Mouse (Mus musculus) cerebellum, adult 9-11 months (tissue): ENCODE data around the gene Luzp1.

Source experiments
- DNase-seq: peaks from one replicate; pipeline ENCODE4 v3.0.0; 2022

The Luzp1 gene

DNA sequence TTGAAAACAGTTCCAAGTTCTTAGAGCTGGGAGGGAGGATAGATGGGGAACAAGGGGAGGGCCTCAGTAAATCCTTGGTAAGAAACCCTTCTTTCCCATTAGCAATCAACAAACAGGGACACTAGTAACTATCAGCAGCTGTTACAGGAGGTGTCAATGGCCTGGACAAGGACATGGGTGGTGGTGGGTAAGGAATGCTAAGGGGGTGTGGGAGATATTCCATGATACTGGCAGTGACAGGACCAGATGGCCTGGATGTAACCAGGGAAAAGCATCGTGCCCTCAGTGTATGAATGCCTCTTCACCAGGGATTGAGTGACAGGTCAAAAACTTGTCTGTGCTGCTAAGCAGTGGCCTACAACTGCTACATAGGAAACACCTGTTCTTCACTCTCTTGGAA, 83.5 kb downstream of the Luzp1 start:
- DNase-seq = no peak

DNA sequence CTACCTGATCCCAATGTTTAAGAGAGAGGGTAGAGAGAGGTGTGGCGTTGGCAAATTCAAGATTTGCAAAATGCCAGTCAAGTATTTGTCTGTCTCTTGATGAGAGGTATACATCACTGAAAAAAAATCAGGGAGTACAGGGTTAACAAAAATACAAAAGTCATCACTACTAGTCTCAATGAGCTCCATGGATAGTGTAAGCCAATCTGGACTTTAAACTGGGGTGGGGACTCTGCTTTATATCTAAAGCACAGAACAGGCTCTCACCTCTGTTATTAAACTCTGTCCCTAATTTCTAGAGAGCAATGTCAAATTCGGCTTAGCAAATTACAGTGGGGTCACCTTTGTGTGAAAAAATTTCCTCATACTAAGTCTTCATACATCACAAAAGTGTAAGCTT, 88.1 kb downstream of the Luzp1 start:
- DNase-seq = no peak

DNA sequence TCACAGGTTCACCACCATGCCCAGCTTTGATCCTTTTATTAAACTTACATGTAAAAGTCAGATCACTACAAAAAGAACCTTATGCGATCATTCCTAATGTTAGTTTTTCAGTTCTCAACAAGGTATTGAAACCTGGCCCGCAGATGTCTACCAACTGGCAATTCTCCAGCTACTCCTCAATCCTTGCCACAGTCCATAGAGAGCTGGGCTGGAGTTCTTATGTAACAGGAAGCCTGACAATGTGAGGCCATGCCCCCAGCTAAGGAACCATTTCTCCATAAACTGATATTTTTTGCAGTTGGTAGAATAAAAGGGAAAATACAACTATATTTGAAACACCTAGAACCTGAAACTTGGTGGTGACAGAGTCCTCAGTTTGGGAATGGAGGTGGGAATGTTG, 90.1 kb downstream of the Luzp1 start:
- DNase-seq = no peak

DNA sequence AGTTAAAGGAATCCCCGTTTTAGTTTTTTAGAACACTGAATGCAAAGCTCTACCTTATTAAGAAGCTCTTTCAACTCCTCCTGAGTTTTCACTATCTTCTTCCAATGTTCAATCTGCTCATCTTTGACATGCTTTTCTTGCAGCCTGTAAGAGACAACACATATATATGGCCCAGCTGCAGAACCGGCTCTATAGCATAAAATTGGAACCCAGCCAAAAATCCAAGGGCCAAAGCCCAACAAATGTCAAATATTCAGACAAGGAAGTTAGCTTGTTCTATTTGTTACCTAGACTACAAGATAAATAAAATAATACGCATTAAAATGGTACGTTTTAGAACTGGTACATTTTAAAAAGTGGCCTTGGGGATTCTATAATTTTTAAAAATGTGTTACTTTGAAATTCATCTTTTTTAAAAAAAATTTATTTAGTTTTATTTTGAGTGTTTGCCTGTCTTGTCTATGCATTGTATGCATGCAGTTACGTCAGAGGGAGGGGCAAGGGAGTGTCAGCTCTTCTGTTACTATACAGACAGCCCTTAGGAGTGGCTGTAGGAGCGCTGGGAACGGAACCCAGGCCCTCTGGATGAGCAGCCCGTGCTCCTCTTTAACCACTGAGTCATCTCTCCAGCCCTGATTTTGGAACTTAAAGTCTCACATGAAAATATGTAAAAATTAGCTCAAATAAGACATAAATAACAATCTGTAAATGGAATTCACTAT, 90.9 kb downstream of the Luzp1 start:
- DNase-seq = no peak

DNA sequence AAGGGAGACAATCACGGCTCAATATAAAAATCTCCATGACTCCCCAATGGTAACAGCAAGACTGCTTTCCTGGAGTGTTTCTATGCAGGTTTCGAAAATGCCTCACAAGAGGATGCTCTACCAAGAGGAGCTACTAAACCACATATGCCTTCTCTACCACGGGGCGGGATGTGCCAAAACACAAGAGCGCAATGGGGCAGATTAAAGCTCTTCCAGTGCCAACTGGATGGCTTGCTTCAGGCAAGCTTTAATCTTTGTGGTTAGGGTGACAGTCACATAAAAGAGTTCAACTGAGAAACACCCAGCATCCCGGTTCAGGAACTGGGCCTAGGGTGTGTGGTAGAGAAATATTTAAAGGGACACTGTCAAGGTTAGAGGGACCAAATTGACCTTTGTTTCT, 93.2 kb downstream of the Luzp1 start:
- DNase-seq = peak; percentile 57

DNA sequence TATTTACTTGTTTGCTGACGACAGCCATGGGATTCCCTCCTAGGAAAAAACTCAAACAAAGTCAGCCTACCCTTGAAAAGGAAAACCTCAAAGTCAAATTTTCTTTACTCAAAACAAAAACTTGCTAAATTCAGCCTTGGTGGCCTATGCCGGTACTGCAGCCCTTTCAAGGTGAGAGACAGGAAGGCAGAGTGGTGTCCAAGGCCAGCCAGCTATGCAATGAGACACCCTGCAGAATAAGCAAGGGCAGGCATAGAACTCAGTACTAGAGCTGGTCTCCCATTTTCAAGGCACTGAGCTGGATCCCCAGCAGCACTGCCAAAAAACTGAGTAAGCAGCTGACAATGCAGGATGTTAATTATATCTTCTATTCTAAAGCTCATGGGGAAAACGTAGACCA, 99.1 kb downstream of the Luzp1 start:
- no peak for DNase-seq

DNA sequence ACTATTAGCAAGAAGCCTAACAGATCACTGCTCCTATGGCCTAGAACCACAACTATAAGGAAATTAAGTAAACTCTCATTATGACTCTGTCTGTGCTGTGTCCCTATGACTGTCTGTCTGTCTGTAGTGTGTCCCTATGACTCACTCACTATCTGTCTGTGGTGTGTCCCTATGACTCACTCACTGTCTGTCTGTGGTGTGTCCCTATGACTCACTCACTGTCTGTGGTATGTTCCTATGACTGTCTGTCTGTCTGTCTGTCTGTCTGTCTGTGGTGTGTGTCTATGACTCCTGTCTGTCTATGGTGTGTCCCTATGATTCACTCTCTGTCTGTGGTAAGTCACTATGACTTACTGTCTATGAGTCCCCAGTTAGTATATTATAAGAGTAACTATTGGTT, 100.4 kb downstream of the Luzp1 start:
- DNase-seq = no peak

DNA sequence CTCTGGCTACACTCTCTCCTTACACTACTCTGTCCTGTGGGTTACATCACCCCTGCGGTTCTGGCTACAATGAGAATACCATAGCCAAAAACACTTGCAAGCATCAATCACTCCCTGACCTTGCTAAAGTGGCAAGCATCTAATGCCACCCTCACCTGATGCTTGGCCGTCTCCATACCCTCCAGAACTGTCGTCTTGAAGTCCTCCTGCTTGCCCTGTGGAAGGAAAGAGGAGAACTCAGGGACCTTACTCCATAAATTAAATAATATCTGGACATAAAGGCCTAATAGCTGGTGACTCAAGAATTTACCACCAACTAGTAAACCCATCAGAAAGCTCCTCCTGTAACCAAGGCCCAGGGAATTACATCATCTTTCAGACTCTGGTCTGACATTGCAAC, 112.3 kb downstream of the Luzp1 start:
- no peak for DNase-seq

DNA sequence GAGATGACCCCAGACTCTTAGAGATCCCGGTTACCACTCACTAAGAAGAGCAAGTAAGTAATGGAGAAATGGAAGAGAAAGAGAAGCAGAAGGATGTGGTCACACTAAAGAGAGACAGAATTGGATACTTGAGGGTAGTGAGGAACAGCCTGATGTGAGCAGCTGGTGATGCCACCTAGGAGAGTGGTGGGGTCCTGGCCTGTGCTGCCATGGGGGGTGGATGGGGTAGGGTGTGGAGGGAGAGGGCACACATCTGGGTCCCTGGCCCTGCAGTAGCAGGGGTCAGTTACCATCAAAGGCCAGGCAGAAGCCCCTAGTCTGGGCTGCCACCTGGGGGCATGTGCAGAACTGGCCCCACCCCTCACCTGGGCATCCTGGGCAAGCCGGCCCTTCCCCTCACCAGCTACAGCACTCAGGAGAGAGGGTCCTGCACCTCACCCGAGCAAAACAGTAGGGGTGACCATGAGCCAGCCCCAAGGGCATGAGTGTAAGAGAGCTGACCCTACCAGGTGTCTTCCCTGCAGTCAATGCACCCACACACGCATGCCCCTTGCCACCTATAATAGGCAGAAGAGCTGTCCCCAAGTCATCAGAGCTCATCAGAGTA, 117.8 kb downstream of the Luzp1 start:
- no peak for DNase-seq

DNA sequence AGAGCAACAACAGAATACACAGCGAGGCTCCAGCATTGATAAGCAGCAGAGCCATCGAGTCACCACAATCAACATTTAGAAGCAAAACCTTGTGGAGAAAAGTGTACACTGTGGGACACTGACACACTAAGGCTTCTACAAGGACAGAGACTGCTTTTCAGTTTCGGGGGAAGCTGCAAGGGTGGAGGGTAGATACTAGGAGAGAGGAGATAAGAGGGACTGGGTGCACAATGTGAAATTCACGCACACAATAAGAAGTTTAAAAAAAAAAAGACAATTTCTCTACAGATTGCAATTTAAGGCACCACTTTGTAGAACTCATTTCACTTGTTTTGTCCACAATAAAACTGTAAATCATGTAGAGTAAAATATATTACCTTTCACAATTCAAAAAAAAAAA, 118.4 kb downstream of the Luzp1 start:
- no peak for DNase-seq

DNA sequence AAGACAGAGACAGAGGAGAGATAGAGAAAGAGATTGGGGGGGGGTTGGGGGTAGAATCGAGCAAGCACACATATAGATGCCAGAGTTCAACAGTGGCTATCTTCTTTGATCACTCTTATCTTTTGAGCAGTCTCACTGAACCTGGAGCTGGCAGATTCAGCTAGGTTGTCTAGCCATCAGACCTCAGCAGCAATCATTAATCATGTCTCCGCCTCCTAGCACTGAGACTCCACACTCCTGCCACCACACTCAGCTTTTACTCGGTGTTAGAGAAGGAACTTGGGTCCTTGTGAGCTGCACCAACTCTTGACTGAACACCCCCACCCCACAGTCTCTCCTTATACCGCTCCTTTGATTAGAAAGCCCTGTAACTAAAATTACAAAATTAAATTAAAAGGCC, 122.5 kb downstream of the Luzp1 start:
- DNase-seq = no peak

DNA sequence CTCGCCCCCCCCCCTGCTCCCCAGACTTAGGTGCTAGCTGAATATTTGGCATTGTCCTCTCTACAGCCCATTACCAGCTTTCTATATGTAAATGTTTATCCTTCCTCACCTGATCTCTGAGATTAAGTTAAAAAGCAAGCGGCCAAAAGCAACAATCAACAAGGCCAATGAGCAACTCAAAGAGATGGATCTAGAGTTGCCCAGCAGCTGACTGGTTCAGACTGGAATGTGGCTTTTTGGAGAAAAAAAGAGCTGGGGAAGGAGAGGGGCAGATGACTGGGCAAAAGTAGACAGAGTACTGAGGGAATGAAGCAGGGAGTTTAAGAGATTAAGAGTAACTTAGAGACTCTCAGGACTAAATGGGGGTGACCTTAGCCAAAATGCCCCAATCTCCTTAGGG, 124.4 kb downstream of the Luzp1 start:
- no peak for DNase-seq

DNA sequence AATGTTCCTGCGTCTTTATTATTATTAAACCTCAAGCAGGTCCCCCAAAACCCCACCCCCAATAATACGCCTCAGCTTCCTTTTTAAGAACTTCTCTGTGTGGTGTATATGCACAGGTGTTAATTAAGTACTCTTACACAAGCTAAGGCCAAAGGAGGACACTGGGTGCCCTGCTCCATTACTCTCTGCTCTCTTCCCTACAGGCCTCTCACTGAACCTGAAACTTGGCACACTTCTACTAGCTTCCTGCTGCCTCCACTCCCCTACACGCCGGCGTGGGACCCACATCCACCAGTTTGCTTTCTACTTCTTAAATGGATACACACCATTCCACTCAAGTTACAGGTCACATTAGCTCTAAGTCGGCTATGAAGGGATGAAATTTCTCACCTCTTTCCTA, 125.7 kb downstream of the Luzp1 start:
- no peak for DNase-seq

DNA sequence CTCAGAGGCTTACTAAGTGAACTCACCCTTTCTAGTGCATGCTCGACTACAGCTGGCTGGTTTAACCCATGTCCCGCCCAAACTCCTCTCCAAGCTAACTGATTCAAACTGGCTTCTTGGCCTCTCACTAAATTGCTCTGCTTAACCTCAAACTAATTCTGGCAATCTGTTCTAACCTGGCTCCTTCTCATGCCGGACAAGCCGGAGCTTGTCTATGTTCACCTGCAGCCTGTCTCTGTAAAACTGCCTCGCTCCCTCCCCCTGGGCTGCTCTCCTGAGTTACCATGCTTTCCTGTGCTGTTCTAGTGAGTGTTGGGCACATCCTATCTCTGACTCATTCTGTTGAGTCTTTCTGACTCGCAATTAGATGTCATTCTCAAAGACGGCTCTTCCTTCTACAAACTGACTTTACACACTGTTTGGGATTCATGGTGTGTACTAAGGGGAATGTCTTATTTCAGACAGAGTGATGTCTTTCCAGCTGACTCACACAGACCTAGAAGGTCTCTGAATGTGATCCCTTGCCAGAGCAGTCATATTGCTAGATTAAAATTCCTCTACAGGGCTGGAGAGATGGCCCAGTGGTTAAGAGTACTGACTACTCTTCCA, 128.8 kb downstream of the Luzp1 start:
- no peak for DNase-seq

DNA sequence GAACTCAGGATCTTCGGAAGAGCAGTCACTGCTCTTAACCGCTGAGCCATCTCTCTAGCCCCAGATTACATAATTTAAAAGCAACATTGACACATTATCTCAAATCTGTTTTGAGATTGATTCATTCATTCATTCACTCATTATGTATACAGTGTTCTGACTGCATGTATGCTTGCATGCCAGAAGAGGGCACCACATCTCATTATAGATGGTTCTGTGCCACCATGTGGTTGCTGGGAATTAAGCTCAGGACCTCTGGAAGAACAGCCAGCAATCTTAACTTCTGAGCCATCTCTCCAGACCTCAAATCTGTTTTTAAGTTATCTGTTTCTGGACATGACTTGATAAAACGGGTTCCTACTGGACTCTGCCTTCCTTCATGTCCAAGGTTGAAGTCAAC, 130.3 kb downstream of the Luzp1 start:
- DNase-seq = no peak

DNA sequence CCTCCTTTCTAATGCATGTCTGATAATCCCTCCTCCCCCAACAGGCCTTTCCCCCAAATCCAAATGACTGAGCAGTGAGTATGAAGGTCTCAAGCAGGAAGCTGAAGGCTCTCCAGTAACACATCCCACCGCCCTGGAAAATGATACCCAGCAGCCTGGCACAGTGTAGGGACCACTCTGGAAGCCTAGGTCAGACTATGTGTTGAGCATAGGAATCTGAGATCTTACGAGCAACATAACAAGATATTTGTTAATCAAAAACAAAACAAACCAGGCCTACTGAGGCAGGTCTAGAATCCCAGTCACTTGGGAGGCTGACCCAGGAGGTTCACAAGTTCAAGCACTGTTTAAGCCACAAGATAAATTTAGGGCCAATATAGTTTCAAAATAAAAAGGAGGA, 131.0 kb downstream of the Luzp1 start:
- no peak for DNase-seq

DNA sequence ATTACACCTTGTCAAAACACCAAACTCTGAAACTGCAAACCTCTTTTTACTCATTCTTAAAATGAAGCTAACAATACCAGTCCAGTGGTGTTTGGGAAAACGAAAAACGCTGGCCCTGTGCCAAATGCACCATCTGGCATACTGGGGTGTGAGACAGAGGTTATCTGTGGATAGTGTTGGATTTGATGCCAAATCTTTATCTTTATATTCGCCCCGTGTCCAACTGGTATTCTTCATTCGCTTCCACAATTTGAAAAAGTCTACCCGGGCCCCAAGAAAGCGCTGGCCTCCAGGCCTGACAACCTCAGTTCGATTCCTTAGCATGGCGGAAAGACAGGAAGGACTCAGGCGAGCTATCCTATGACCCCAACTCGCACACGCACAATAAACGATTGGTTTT, 131.9 kb downstream of the Luzp1 start:
- peak; percentile 62 for DNase-seq

DNA sequence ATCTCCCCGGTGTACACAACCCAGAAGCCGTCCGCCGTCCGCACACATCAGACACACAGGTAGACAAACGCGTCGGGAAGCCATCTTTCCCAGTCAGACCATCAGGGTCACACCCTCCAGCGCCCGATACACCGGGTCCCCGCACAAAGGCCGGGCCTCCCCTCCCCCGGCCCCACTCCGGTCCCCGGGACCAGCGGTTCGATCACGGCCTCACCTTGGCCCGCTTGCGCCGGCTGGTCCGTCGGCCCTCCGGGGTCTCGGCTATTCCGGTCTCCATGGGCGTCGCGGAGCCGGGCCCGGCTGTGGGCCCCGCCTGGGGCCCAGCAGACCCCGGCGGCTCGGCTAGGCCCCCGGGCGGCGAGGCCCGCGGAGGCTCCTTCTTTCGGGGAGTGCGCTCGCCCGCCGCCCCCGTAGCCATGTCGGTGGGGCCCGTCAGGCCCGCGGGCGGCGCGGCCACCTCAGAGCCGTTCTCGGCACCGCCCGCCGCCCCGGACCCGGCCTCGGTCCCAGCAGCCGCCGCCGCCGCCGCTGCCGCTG, 132.5 kb downstream of the Luzp1 start:
- peak; percentile 47 for DNase-seq

DNA sequence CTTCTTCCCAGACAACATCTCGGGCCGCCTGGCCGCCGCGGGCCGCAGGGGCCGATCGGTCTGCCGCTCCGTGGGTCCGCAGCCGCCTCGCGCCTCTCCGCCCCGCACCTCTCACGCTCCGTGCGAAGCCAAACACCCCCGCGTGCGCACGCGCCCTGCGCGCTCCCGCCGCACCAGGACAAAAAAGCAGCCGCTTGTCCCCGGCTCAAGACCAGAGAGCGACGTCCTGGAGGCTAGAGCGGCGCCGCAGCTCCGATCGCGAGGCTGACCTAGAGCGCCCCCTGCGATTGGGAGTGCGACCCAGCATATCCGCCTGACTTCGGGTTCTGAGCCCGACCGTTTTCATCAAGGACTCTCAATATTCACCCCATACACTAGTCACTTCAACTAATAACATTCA, 133.0 kb downstream of the Luzp1 start, which contains the start of gene Kdm1a:
Gene Kdm1a, minus strand, starts transcription at position 156 of the 400 bp plus-strand sequence.
- peak; percentile 94 for DNase-seq
